Mouse (Mus musculus): ENCODE measurements at regions not wholly inside any gene's neighbourhood (a gene's known extent, or its start where the extent isn't known, plus 50 kb on each side); places are given as distances from the start of the nearest gene placed in this dataset.

- H3K27me3 ChIP-seq (ENCODE audit: control insufficient read depth, insufficient read depth, low read length): no peaks in the 10 kb centered on the region
- DNase-seq (ENCODE audit: low spot score) (no peak), ATAC-seq (ENCODE audit: low FRiP score) (no peak)
- H3K36me3 ChIP-seq (ENCODE audit: control insufficient read depth, insufficient read depth, low read length): no peaks in the 10 kb centered on the region
- H3K9ac ChIP-seq (ENCODE audit: low read depth, low read length): no peak overlapping the region
- H3K4me3 ChIP-seq (ENCODE audit: low read depth, low read length): no peak overlapping the region
- 31% methylated on average over 7 of the region's 7 CpGs for WGBS
- H3K4me2 ChIP-seq (replicated peaks; ENCODE audit: low read depth, low read length): no peak overlapping the region
- no peak overlapping the region for H3K27ac ChIP-seq (ENCODE audit: low read depth, low read length)
- H3K9me3 ChIP-seq (ENCODE audit: control insufficient read depth, low read length): no peaks in the 10 kb centered on the region
- H3K4me1 ChIP-seq (replicated peaks; ENCODE audit: control insufficient read depth, insufficient read depth, low read length): no peaks in the 10 kb centered on the region
These were observed 780.5 kb downstream of the Diaph3 start for GRCm38 (mm10) chr14:86360423-86361059.

GRCm38 (mm10) chr14:86358584-86358983 is 782.5 kb downstream of the Diaph3 start:
- WGBS: 80% methylated on average over 6 of the region's 6 CpGs
- Histone ChIP-seq H3K4me3 (ENCODE audit: low read depth, low read length) (no peak overlapping the region), H3K36me3 (ENCODE audit: control insufficient read depth, insufficient read depth, low read length) (no peaks in the 10 kb centered on the region), H3K9me3 (ENCODE audit: control insufficient read depth, low read length) (no peaks in the 10 kb centered on the region), H3K27ac (ENCODE audit: low read depth, low read length) (no peak overlapping the region), H3K9ac (ENCODE audit: low read depth, low read length) (no peak overlapping the region), H3K27me3 (ENCODE audit: control insufficient read depth, insufficient read depth, low read length) (no peaks in the 10 kb centered on the region), H3K4me2 (replicated peaks; ENCODE audit: low read depth, low read length) (no peak overlapping the region), H3K4me1 (replicated peaks; ENCODE audit: control insufficient read depth, insufficient read depth, low read length) (no peaks in the 10 kb centered on the region)
- ATAC-seq (ENCODE audit: low FRiP score) (no peak), DNase-seq (ENCODE audit: low spot score) (no peak)

GRCm38 (mm10) chr14:86350526-86350925 is 790.5 kb downstream of the Diaph3 start:
- no peak for ATAC-seq (ENCODE audit: low FRiP score)
- WGBS: 50% methylated on average over 1 of the region's 1 CpGs
- H3K9me3 ChIP-seq (ENCODE audit: control insufficient read depth, low read length): no peaks in the 10 kb centered on the region

GRCm38 (mm10) chr14:86339007-86339406 is 802.0 kb downstream of the Diaph3 start:
- H3K9me3 ChIP-seq (ENCODE audit: control insufficient read depth, low read length): no peaks in the 10 kb centered on the region
- DNase-seq (ENCODE audit: low spot score) (no peak), ATAC-seq (ENCODE audit: low FRiP score) (no peak)
- H3K27ac ChIP-seq (ENCODE audit: low read depth, low read length): no peak overlapping the region
- no peak overlapping the region for H3K9ac ChIP-seq (ENCODE audit: low read depth, low read length)
- H3K4me1 ChIP-seq (replicated peaks; ENCODE audit: control insufficient read depth, insufficient read depth, low read length): no peaks in the 10 kb centered on the region
- no peaks in the 10 kb centered on the region for H3K27me3 ChIP-seq (ENCODE audit: control insufficient read depth, insufficient read depth, low read length)
- H3K4me2 ChIP-seq (replicated peaks; ENCODE audit: low read depth, low read length): no peak overlapping the region
- 79% methylated on average over 6 of the region's 6 CpGs for WGBS
- H3K4me3 ChIP-seq (ENCODE audit: low read depth, low read length): no peak overlapping the region
- H3K36me3 ChIP-seq (ENCODE audit: control insufficient read depth, insufficient read depth, low read length): no peaks in the 10 kb centered on the region

More at GRCm38 (mm10) chr14:86350526-86350925, 790.5 kb downstream of the Diaph3 start:
- Histone ChIP-seq H3K27ac (ENCODE audit: low read depth, low read length) (no peak overlapping the region), H3K4me1 (replicated peaks; ENCODE audit: control insufficient read depth, insufficient read depth, low read length) (no peaks in the 10 kb centered on the region), H3K27me3 (ENCODE audit: control insufficient read depth, insufficient read depth, low read length) (no peaks in the 10 kb centered on the region), H3K9ac (ENCODE audit: low read depth, low read length) (no peak overlapping the region), H3K36me3 (ENCODE audit: control insufficient read depth, insufficient read depth, low read length) (no peaks in the 10 kb centered on the region), H3K4me2 (replicated peaks; ENCODE audit: low read depth, low read length) (no peak overlapping the region), H3K4me3 (ENCODE audit: low read depth, low read length) (no peak overlapping the region)
- no peak for DNase-seq (ENCODE audit: low spot score)

GRCm38 (mm10) chr14:86337052-86337451 is 804.0 kb downstream of the Diaph3 start:
- H3K4me2 ChIP-seq (replicated peaks; ENCODE audit: low read depth, low read length): no peak overlapping the region
- ATAC-seq (ENCODE audit: low FRiP score) (no peak), DNase-seq (ENCODE audit: low spot score) (no peak)
- no peaks in the 10 kb centered on the region for H3K36me3 ChIP-seq (ENCODE audit: control insufficient read depth, insufficient read depth, low read length)
- H3K4me3 ChIP-seq (ENCODE audit: low read depth, low read length): no peak overlapping the region
- no peak overlapping the region for H3K27ac ChIP-seq (ENCODE audit: low read depth, low read length)
- WGBS: 83% methylated on average over 5 of the region's 5 CpGs
- no peaks in the 10 kb centered on the region for H3K27me3 ChIP-seq (ENCODE audit: control insufficient read depth, insufficient read depth, low read length)
- no peaks in the 10 kb centered on the region for H3K4me1 ChIP-seq (replicated peaks; ENCODE audit: control insufficient read depth, insufficient read depth, low read length)
- no peak overlapping the region for H3K9ac ChIP-seq (ENCODE audit: low read depth, low read length)
- no peaks in the 10 kb centered on the region for H3K9me3 ChIP-seq (ENCODE audit: control insufficient read depth, low read length)

GRCm38 (mm10) chr14:86335284-86335683 is 805.8 kb downstream of the Diaph3 start:
- H3K9me3 ChIP-seq (ENCODE audit: control insufficient read depth, low read length): no peaks in the 10 kb centered on the region
- DNase-seq (ENCODE audit: low spot score): no peak
- 85% methylated on average over 2 of the region's 2 CpGs for WGBS
- ATAC-seq (ENCODE audit: low FRiP score): no peak
- H3K9ac ChIP-seq (ENCODE audit: low read depth, low read length): no peak overlapping the region
- H3K4me1 ChIP-seq (replicated peaks; ENCODE audit: control insufficient read depth, insufficient read depth, low read length): no peaks in the 10 kb centered on the region
- no peaks in the 10 kb centered on the region for H3K27me3 ChIP-seq (ENCODE audit: control insufficient read depth, insufficient read depth, low read length)
- H3K27ac ChIP-seq (ENCODE audit: low read depth, low read length): no peak overlapping the region
- H3K4me2 ChIP-seq (replicated peaks; ENCODE audit: low read depth, low read length): no peak overlapping the region
- H3K36me3 ChIP-seq (ENCODE audit: control insufficient read depth, insufficient read depth, low read length): no peaks in the 10 kb centered on the region
- no peak overlapping the region for H3K4me3 ChIP-seq (ENCODE audit: low read depth, low read length)

- no peaks in the 10 kb centered on the region for H3K4me1 ChIP-seq (replicated peaks; ENCODE audit: control insufficient read depth, insufficient read depth, low read length)
- WGBS: 79% methylated on average over 3 of the region's 3 CpGs
- no peaks in the 10 kb centered on the region for H3K9me3 ChIP-seq (ENCODE audit: control insufficient read depth, low read length)
- no peak overlapping the region for H3K4me3 ChIP-seq (ENCODE audit: low read depth, low read length)
- H3K27me3 ChIP-seq (ENCODE audit: control insufficient read depth, insufficient read depth, low read length): no peaks in the 10 kb centered on the region
- H3K4me2 ChIP-seq (replicated peaks; ENCODE audit: low read depth, low read length): no peak overlapping the region
- no peak overlapping the region for H3K27ac ChIP-seq (ENCODE audit: low read depth, low read length)
- DNase-seq (ENCODE audit: low spot score) (no peak), ATAC-seq (ENCODE audit: low FRiP score) (no peak)
- H3K36me3 ChIP-seq (ENCODE audit: control insufficient read depth, insufficient read depth, low read length): no peaks in the 10 kb centered on the region
- no peak overlapping the region for H3K9ac ChIP-seq (ENCODE audit: low read depth, low read length)
These were observed 811.9 kb downstream of the Diaph3 start for GRCm38 (mm10) chr14:86329176-86329575.

GRCm38 (mm10) chr14:86327646-86328045 is 813.4 kb downstream of the Diaph3 start:
- Histone ChIP-seq H3K4me1 (replicated peaks; ENCODE audit: control insufficient read depth, insufficient read depth, low read length) (no peaks in the 10 kb centered on the region), H3K27me3 (ENCODE audit: control insufficient read depth, insufficient read depth, low read length) (no peaks in the 10 kb centered on the region), H3K9me3 (ENCODE audit: control insufficient read depth, low read length) (no peaks in the 10 kb centered on the region), H3K36me3 (ENCODE audit: control insufficient read depth, insufficient read depth, low read length) (no peaks in the 10 kb centered on the region), H3K4me3 (ENCODE audit: low read depth, low read length) (no peak overlapping the region), H3K27ac (ENCODE audit: low read depth, low read length) (no peak overlapping the region), H3K4me2 (replicated peaks; ENCODE audit: low read depth, low read length) (no peak overlapping the region), H3K9ac (ENCODE audit: low read depth, low read length) (no peak overlapping the region)
- DNase-seq (ENCODE audit: low spot score) (peak; percentile 31), ATAC-seq (ENCODE audit: low FRiP score) (peak; percentile 30; the same call in 1 of the 2 replicates)
- WGBS: 60% methylated on average over 9 of the region's 9 CpGs

- no peaks in the 10 kb centered on the region for H3K4me1 ChIP-seq (replicated peaks; ENCODE audit: control insufficient read depth, insufficient read depth, low read length)
- no peak overlapping the region for H3K27ac ChIP-seq (ENCODE audit: low read depth, low read length)
- WGBS: 64% methylated on average over 7 of the region's 7 CpGs
These were observed 818.7 kb downstream of the Diaph3 start for GRCm38 (mm10) chr14:86322365-86322764.

More at GRCm38 (mm10) chr14:86322365-86322764, 818.7 kb downstream of the Diaph3 start:
- H3K36me3 ChIP-seq (ENCODE audit: control insufficient read depth, insufficient read depth, low read length): no peaks in the 10 kb centered on the region
- no peak overlapping the region for H3K9ac ChIP-seq (ENCODE audit: low read depth, low read length)
- ATAC-seq (ENCODE audit: low FRiP score) (no peak), DNase-seq (ENCODE audit: low spot score) (no peak)
- H3K4me2 ChIP-seq (replicated peaks; ENCODE audit: low read depth, low read length): no peak overlapping the region
- H3K27me3 ChIP-seq (ENCODE audit: control insufficient read depth, insufficient read depth, low read length): no peaks in the 10 kb centered on the region
- no peak overlapping the region for H3K4me3 ChIP-seq (ENCODE audit: low read depth, low read length)
- H3K9me3 ChIP-seq (ENCODE audit: control insufficient read depth, low read length): no peaks in the 10 kb centered on the region
